Mouse (Mus musculus) ES-E14 (cell line): ENCODE data around the gene Lysmd2. TPM values are rescaled to one million over a fixed set of nuclear protein-coding genes. Genes with fewer than 3 reads are reported as not detected.

Experiments used
- DNase-seq: peaks from one replicate; pipeline ENCODE4 v3.0.0-alpha.2; 2013; ENCODE audit warnings: low read depth, low spot score
- H3K27ac ChIP-seq: 2 replicates; pipeline ENCODE4 v1.5.1; 2012; ENCODE audit warnings: low read depth, mild to moderate bottlenecking, low read length, moderate library complexity, mixed read lengths; ENCODE audit not compliant: poor library complexity, insufficient read depth, severe bottlenecking
- H3K36me3 ChIP-seq: 2 replicates; pipeline ENCODE4 v1.6.1; 2012; ENCODE audit warnings: mild to moderate bottlenecking, low read length, moderate library complexity, mixed read lengths; ENCODE audit not compliant: control insufficient read depth, poor library complexity, insufficient read depth, severe bottlenecking
- H3K4me1 ChIP-seq, 2 experiments: fragments of 150-350 bp in 1 of 2; sonication (generic) in 1 of 2; 2 replicates each; pipeline ENCODE4 v1.6.1; 2012; ENCODE audit warnings: low read length in 2 of 2, mild to moderate bottlenecking in 1 of 2, mixed read lengths in 1 of 2; ENCODE audit not compliant: control insufficient read depth in 2 of 2, insufficient read depth in 2 of 2, poor library complexity in 1 of 2
- H3K4me3 ChIP-seq, 2 experiments: fragments of 150-350 bp in 1 of 2; sonication (generic) in 1 of 2; 2 replicates each; pipeline ENCODE4 v1.5.1; 2012; ENCODE audit warnings: low read length in 2 of 2, low read depth in 1 of 2, mild to moderate bottlenecking in 1 of 2, mixed read lengths in 1 of 2; ENCODE audit not compliant: insufficient read depth in 1 of 2, poor library complexity in 1 of 2, severe bottlenecking in 1 of 2
- H3K9ac ChIP-seq: 2 replicates; pipeline ENCODE4 v1.6.1; 2012; ENCODE audit warnings: low read depth, mild to moderate bottlenecking, low read length, mixed read lengths; ENCODE audit not compliant: poor library complexity, insufficient read depth, severe bottlenecking
- H3K9me3 ChIP-seq: fragments of 150-350 bp; sonication (generic); 2 replicates; pipeline ENCODE4 v1.6.1; 2012; ENCODE audit warnings: low read depth, mild to moderate bottlenecking, low read length; ENCODE audit not compliant: control insufficient read depth, insufficient read depth
- CHD2 ChIP-seq: IDR thresholded peaks from 2 replicates; pipeline ENCODE4 v1.6.1; 2014; ENCODE audit warnings: mild to moderate bottlenecking, low read depth, low read length, inconsistent platforms
- HCFC1 ChIP-seq: IDR thresholded peaks from 2 replicates; pipeline ENCODE4 v1.6.1; 2012; ENCODE audit warnings: low read length, inconsistent platforms, borderline replicate concordance; ENCODE audit not compliant: insufficient read depth
- MAFK ChIP-seq: IDR thresholded peaks from 2 replicates; pipeline ENCODE4 v1.6.1; 2014; ENCODE audit warnings: mild to moderate bottlenecking, low read depth, low read length, inconsistent platforms; ENCODE audit not compliant: insufficient read depth
- ZC3H11A ChIP-seq: IDR thresholded peaks from 2 replicates; pipeline ENCODE4 v1.6.1; 2012; ENCODE audit warnings: low read depth, mild to moderate bottlenecking, inconsistent platforms, low read length, borderline replicate concordance
- ZNF384 ChIP-seq: IDR thresholded peaks from 2 replicates; pipeline ENCODE4 v1.6.1; 2012; ENCODE audit warnings: low read depth, low read length, inconsistent platforms
- in situ Hi-C, 2 experiments: fragments of 600-800 bp; cut with MboI; formaldehyde crosslinking; loops; one replicate each; pipeline ENCODE4 v1.15.1; 2025; ENCODE audit warnings: low sequenced_read_pairs in 2 of 2, inconsistent platforms in 1 of 2; ENCODE audit not compliant: unreplicated experiment in 2 of 2
- total RNA-seq: library from RNA; depleted of rRNA; stranded (reverse); fragments of 300-350 nt; gene quantifications from 2 replicates; pipeline ENCODE4 v1.2.3, GENCODE M21; 2012

The Lysmd2 gene
- total RNA-seq, 1 experiment, result 6.3 TPM

DNA sequence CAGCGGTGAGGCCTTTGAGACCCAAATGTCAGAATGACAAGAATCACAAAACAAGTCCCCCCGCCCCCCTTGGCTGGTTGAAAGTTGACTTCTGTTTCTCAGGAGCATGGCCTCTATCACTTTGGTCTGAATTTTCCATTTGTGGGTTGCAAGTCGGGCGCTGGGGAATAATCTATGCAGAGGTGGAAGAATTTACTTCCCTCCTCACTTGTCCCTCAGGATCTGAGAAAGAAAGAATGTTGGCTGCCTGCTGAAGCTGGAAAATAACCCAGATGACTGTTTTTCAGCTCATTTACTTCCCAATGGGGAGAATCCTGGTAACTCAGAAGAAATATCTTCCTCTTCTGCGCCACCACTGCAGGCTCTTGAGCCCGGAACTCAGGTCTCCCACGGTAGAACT, 52.8 kb downstream of the Lysmd2 start:
- Histone ChIP-seq H3K4me3 (no peak overlapping the region), H3K36me3 (no peaks in the 10 kb centered on the region), H3K9ac (no peak overlapping the region), H3K27ac (no peak overlapping the region), H3K4me1 (no peaks in the 10 kb centered on the region; a peak in 1 of 4 replicates), H3K9me3 (no peaks in the 10 kb centered on the region)
- DNase-seq, result no peak
- in situ Hi-C loops, result no loop called here
- no peak for TF ChIP-seq HCFC1
- TF ChIP-seq ZNF384, result no peak
- no peak for TF ChIP-seq MAFK
- no peak for TF ChIP-seq ZC3H11A
- no peak for TF ChIP-seq CHD2

DNA sequence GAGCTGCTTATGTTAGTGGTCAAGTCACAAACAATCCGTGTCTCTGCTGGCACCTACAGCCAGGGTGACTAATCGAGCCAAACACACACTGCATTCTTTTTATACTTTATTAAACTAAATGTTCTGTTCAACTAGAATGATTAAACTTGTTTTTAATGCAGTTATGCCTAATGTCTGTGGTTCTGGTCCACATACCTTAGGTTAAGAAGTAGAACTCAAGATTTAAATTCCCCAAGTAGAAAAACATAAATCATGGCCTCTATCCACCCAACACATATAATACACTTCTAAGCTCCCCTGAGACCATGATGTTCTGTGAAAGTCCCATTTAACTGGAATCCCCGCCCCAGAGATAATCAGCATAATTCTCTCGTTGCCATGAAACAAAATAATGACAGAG, 54.1 kb downstream of the Lysmd2 start:
- H3K27ac ChIP-seq, result no peak overlapping the region
- no peak overlapping the region for H3K9ac ChIP-seq
- DNase-seq, result no peak
- H3K9me3 ChIP-seq, result no peaks in the 10 kb centered on the region
- in situ Hi-C loops, result no loop called here
- no peaks in the 10 kb centered on the region; a peak in 1 of 4 replicates for H3K4me1 ChIP-seq
- TF ChIP-seq HCFC1, result no peak
- TF ChIP-seq MAFK, result no peak
- no peak for TF ChIP-seq CHD2
- TF ChIP-seq ZC3H11A, result no peak
- H3K36me3 ChIP-seq, result no peaks in the 10 kb centered on the region
- H3K4me3 ChIP-seq, result no peak overlapping the region

DNA sequence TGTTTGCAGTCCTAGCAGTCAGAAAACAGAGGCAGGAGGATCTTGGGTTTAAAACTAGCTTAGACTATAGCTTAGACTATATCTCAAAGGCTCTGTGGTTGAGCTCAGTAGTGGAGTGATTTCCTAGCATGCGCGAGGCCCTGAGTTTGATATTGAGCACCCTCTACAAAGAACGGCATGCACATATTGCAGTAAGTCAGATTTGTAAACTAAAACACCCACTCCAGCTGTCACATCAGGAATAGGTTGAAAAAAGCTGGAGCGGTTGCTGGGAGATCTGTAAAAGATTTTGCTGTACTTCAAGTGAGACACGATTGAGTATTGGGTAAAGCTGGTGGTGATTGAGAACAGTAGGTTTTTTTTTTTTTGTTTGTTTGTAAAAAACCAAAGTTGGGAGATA, 55.1 kb downstream of the Lysmd2 start:
- DNase-seq, result no peak
- H3K4me1 ChIP-seq, result no peaks in the 10 kb centered on the region; a peak in 1 of 4 replicates
- no peak overlapping the region for H3K27ac ChIP-seq
- TF ChIP-seq HCFC1, result no peak
- no peak overlapping the region for H3K4me3 ChIP-seq
- H3K9ac ChIP-seq, result no peak overlapping the region
- H3K36me3 ChIP-seq, result no peaks in the 10 kb centered on the region
- H3K9me3 ChIP-seq, result no peaks in the 10 kb centered on the region
- in situ Hi-C loops, result no loop called here

DNA sequence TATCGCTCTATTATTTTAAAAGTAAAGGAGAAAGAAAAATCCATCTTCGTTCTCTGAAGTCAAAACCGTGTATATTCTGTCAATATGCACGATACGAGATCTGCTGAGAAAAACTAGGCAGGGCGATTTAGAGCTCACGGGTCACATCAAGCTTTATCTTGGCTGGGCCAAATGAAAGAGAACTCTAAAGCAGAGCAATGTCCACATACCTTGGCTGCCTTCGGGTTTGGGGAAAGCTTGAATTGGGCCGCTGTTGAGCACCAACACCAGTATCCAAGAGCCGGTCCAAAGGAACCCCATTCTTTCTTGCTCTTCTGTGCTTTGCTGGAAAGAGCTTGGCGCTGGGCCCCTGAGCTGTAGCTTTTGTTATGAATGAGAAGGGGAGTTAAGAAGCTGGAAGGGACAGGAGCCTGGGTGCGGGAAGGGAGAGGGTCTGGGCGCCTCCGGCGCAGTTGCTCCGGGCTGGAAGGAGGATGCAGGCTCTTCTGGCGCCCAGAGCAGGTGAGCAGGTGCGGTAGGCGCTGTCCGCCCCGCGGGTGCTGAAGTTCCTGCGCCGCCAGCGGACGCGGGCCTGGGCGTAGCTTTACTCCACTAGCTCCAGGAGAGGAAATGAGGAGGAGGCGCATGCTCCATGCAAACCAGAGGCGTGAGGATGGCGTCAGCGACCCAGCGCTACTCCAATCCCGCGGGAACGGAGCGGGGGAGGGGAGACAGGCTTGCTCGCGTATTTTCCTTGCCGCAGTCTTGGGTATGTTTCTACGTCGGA, 58.1 kb downstream of the Lysmd2 start, which contains the start of gene Scg3:
Gene Scg3, minus strand, starts transcription at position 631 of the 766 bp plus-strand sequence.
- Histone ChIP-seq H3K4me1 (no peaks in the 10 kb centered on the region; a peak in 1 of 4 replicates), H3K36me3 (no peaks in the 10 kb centered on the region), H3K4me3 (peak within 1 kb of the TSS; percentile 47 to 51), H3K27ac (no peak within 1 kb of the TSS), H3K9ac (peak within 1 kb of the TSS; percentile 65), H3K9me3 (no peaks in the 10 kb centered on the region)
- DNase-seq, result peak; percentile 86
- TF ChIP-seq HCFC1, result peak; percentile 62; the same call in 1 of the 2 replicates
- peak; percentile 96 for TF ChIP-seq CHD2
- TF ChIP-seq MAFK, result no peak
- in situ Hi-C loops, result no loop called here

DNA sequence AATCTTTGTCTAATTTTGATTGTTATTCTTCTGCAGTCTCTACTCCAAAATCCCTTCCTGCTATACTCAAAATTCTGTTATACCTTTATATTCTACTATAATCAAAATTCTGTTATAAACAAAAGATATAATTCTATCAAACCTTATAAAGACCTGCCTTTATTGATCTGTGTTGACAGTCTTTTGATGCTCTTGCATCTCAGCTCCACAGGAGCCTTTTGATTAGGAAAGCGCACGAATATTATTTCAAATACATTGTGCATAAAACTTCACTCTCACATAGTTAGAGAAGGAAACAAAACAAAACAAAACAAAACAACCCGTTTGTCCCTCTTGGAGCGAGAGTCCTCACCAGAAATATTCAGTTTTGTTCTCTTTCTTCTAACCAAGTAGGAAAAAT, 58.8 kb downstream of the Lysmd2 start:
- no peak for TF ChIP-seq ZC3H11A
- no peak for TF ChIP-seq MAFK
- TF ChIP-seq HCFC1, result no peak
- TF ChIP-seq ZNF384, result no peak
- no peak for TF ChIP-seq CHD2
- Histone ChIP-seq H3K4me1 (no peaks in the 10 kb centered on the region; a peak in 1 of 4 replicates), H3K27ac (no peak overlapping the region), H3K4me3 (peak overlapping the region; percentile 47 to 51), H3K36me3 (no peaks in the 10 kb centered on the region), H3K9ac (peak overlapping the region; percentile 65), H3K9me3 (no peaks in the 10 kb centered on the region)
- no peak for DNase-seq
- in situ Hi-C loops, result no loop called here
